Mouse (Mus musculus): ENCODE results near the gene Gsta4.
"Not testable (repeated sequence)": the region's sequence is repeated elsewhere in the genome, so short reads cannot be mapped to it uniquely, and the experiment has no call there.

The Gsta4 gene

DNA sequence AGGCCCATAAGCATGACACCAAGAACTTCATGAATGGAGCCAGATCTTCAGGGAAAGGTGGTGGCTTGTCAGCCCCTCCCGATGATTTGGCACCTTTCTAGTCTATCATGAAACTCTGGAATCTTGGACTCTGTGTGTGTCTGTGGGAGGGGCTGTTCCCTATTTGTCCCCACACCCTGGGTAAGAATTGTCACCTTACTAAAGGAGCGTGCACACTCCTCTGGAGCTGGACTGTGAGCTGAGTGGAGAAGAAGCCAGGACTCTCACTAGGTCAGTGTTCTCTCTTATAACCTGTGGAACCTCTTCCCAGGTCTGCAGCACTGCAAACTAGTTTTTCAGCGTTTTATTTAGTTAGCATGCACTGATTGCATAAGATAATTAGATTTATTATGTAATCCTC, 47.9 kb downstream of the Gsta4 start, which contains the start of gene Gsta1:
Gene Gsta1, plus strand, starts transcription at position 196 of the 400 bp plus-strand sequence.
- not testable (repeated sequence) for DNase-seq (ENCODE audit: inconsistent ontology term)

DNA sequence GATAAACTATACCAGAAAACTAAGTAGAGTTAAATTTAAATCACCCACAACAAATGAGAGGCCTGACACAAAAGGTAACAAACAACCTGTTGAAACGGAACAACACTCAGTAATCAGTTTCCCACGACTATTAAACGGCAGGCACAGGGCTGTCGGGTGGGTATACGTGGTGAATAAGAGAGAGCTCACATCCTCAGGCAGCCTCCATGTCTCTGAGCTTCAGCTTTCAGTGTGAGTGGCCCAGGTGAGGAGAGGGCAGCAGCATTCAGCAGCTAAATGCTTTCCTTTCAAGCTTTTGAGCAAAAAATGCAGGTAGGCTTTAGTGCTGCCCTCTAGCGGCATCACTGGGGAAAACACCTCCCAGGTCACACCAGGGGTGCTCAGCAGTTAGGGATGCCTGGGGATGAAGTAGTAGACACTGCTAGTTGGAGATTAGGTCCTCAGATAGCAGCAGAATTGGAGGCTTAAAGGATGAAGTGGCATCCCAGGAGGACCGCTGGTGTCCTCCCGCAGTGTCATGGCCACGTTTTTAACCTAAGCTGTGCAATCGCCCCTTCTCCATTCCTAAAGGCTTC, 50.6 kb downstream of the Gsta4 start:
- not testable (repeated sequence) for DNase-seq (ENCODE audit: inconsistent ontology term)

DNA sequence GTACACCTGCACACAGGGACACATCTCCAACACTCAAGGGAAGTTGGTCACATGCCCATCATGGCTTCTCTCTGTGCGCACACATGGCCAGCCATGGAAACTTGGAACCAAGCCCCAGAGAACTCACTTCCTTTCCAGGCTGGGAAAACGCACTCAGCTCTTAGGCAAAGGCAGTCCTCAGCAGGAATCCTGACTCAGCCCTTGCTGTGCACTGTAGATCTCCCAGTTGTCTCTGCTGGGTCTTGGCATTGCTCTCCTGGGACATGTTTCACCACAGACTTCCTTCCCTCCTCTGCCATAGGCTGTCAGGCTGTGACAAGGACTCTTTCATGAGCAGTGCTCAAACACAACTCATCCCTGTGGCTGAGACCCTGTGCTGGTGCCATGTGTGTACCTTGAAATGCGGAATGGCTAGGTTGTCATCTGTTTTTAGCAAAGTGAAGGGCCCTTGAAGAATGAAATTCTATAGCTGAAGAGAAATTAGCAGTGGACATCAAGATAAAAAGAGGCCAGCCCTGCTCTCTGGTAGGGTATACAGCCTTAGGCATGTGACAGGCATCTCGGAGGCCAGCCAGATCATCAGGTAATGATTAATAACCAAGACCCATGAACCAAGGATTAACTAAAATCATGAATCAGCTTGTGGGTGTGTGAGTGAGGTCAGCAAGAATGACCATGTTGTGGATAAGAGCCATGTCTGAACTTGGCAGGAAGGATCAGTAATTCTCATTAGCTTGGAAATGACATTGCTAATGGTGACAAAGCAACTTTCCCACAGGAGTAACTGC, 73.3 kb downstream of the Gsta4 start:
- peak; percentile 7 for DNase-seq (ENCODE audit: inconsistent ontology term)

DNA sequence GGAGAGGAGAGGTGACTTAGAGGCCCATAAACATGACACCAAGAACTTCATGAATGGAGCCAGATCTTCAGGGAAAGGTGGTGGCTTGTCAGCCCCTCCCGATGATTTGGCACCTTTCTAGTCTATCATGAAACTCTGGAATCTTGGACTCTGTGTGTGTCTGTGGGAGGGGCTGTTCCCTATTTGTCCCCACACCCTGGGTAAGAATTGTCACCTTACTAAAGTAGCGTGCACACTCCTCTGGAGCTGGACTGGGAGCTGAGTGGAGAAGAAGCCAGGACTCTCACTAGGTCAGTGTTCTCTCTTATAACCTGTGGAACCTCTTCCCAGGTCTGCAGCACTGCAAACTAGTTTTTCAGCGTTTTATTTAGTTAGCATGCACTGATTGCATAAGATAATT, 74.3 kb downstream of the Gsta4 start, which contains the start of gene Gm3776:
Gene Gm3776, plus strand, starts transcription at position 216 of the 400 bp plus-strand sequence.
- not testable (repeated sequence) for DNase-seq (ENCODE audit: inconsistent ontology term)
